Mouse (Mus musculus) kidney, embryonic 14.5 days (tissue): ENCODE data around the gene Gtf2ird2. TPM values are rescaled to one million over a fixed set of nuclear protein-coding genes. Genes with fewer than 3 reads are reported as not detected.

Experiments
- ATAC-seq: fragments of 200-750 bp; cut with Nextera tagmentation; 2 replicates; pipeline ENCODE4 v1.8.0; 2017; ENCODE audit warnings: moderate number of reproducible peaks, mild to moderate bottlenecking, moderate TSS enrichment, moderate library complexity; ENCODE audit not compliant: low FRiP score, low TSS enrichment
- H3K27ac ChIP-seq: fragments of 300-500 bp; sonication (generic); 2 replicates; pipeline ENCODE4 v1.5.1; 2014; ENCODE audit warnings: low read depth, mild to moderate bottlenecking, low read length, moderate library complexity, mixed read lengths
- H3K27me3 ChIP-seq: fragments of 300-500 bp; sonication (generic); 2 replicates; pipeline ENCODE4 v1.6.1; 2014; ENCODE audit warnings: mild to moderate bottlenecking, low read length; ENCODE audit not compliant: control insufficient read depth, insufficient read depth
- H3K36me3 ChIP-seq: fragments of 300-500 bp; sonication (generic); 2 replicates; pipeline ENCODE4 v1.6.1; 2014; ENCODE audit warnings: low read length, mixed read lengths; ENCODE audit not compliant: control insufficient read depth, insufficient read depth
- H3K4me1 ChIP-seq: fragments of 300-500 bp; sonication (generic); 2 replicates; pipeline ENCODE4 v1.6.1; 2014; ENCODE audit warnings: low read length, mixed read lengths; ENCODE audit not compliant: control insufficient read depth, insufficient read depth
- H3K4me2 ChIP-seq: fragments of 300-500 bp; sonication (generic); replicated peaks from 2 replicates; pipeline ENCODE4 v1.6.1; 2014; ENCODE audit warnings: low read depth, mild to moderate bottlenecking, low read length
- H3K4me3 ChIP-seq: fragments of 300-500 bp; sonication (generic); 2 replicates; pipeline ENCODE4 v1.5.1; 2014; ENCODE audit warnings: mild to moderate bottlenecking, low read length
- H3K9ac ChIP-seq: fragments of 300-500 bp; sonication (generic); 2 replicates; pipeline ENCODE4 v1.6.1; 2014; ENCODE audit warnings: low read depth, mild to moderate bottlenecking, low read length, moderate library complexity
- H3K9me3 ChIP-seq: fragments of 300-500 bp; sonication (generic); 2 replicates; pipeline ENCODE4 v1.6.1; 2016; ENCODE audit warnings: low read length; ENCODE audit not compliant: control insufficient read depth
- WGBS: fragments of 180-500 bp; shearing (Covaris S2); extraction: QIAGEN DNeasy Blood & Tissue Kit; methylation state at CpG from one replicate; pipeline ENCODE4 v1.1.7; 2014; 5-methylcytosine and 5-hydroxymethylcytosine counted together
- polyA plus RNA-seq: library from polyadenylated mRNA; unstranded; fragments of >200 nt; fragmentation: Nextera tagmentation; extraction: Ambion mirVana; gene quantifications from 2 replicates; pipeline ENCODE4 v1.2.1, GENCODE M21; 2014

Gene Gtf2ird2
- polyA plus RNA-seq = 5.8 and 9.2 TPM in 2 replicates

DNA sequence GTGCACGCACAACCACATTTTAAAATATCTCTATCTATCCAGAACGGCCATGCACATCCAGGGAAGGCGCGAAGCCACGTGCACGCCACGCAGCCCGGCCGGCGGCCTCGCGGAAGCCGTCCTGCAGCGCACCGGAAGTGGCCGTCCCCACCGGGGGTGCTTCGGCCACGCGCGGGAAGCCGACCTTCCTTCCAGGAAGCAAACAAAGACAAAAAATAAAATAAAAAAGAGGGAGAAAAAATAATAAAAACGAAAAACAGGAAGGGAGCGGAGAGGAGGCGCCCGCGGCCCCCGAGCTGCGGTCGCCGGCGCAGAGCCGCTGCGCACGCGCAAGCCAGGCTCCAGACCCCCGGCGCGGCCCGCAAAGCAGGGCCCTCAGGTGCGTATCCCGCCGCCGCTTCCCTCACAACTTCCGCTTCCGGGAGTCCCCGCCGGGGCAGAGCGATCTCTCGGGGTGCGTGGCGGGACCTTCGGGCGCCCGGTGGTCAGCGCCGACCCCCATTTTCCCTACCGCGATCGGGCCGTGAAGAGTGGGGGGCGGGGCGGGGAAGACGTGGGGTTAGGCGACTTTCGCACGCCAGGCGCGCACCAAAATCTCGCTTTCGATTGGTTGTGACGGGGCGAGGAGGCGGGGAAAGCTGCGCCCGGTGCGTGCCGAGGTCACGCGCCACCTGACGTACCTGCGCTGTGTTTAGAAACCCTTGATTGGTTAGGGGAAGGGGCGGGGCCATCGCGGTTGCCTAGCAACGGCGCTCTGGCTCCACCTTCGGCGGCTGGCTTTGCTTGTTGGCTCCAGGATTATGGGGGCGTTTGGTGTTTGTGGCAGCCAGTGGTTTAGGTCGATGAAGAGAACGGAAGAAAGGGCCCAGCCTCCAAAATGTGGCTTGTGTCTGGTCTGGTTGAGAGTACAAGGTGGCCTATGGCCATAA, at the start of gene Gtf2ird2:
Gtf2ird2 (plus strand) TSS at position 140 of the 929 bp plus-strand sequence.
- Histone ChIP-seq H3K36me3 (no peaks in the 10 kb centered on the region), H3K27ac (peak within 1 kb of the TSS; percentile 98), H3K9ac (peak within 1 kb of the TSS; percentile 89), H3K4me3 (peak within 1 kb of the TSS; percentile 66), H3K4me2 (peak within 1 kb of the TSS; percentile 56), H3K4me1 (peaks cover 20% of the 10 kb centered on the region), H3K27me3 (no peaks in the 10 kb centered on the region), H3K9me3 (no peaks in the 10 kb centered on the region)
- ATAC-seq = peak; percentile 94
- WGBS = under 1% methylated on average over 89 of the region's 92 CpGs

DNA sequence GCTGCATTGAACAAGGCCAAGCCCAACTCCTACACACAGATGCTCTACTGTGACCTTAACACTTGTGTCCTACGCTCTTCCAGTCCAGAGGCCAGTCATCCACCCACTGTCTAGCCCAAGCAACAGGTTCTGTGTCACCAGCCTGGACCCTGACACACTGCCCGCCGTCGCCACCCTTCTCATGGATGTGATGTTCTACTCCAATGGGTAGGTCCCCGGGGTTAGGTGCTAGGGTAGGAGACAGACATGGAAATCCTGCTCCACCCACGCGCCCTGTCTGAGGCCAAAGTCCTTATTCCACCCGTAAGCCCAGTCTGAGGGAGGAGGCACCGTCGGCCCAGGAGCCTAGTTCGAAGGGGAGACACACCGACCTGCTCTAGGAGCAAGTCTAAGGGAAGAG, 47.8 kb upstream of the Gtf2ird2 start:
- Histone ChIP-seq H3K4me1 (no peaks in the 10 kb centered on the region), H3K27me3 (no peaks in the 10 kb centered on the region), H3K9me3 (no peaks in the 10 kb centered on the region), H3K4me2 (no peak overlapping the region), H3K9ac (no peak overlapping the region), H3K4me3 (no peak overlapping the region), H3K36me3 (peaks cover 7% of the 10 kb centered on the region), H3K27ac (no peak overlapping the region)
- 91% methylated on average over 12 of the region's 12 CpGs for WGBS
- ATAC-seq = no peak

DNA sequence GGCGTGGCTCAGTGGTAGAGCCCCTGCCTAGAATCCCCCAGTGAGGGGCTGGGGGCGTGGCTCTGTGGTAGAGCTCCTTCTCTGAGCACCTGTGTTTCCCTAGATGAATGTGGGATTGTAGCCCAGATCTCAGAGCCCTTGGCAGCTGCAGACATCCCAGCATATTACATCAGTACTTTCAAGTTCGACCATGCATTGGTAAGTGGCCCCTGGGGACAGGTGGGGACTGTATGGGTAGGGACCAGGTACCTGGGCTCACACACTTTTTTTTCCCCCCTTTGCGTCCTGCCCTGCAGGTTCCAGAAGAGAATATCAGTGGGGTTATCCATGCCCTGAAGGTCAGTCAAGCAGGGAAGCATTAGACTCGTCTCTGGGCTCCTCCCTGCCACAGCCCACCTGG, 45.9 kb upstream of the Gtf2ird2 start:
- WGBS = 78% methylated on average over 5 of the region's 5 CpGs
- no peak for ATAC-seq
- Histone ChIP-seq H3K4me2 (no peak overlapping the region), H3K4me1 (no peaks in the 10 kb centered on the region), H3K9ac (no peak overlapping the region), H3K9me3 (no peaks in the 10 kb centered on the region), H3K4me3 (no peak overlapping the region), H3K27ac (no peak overlapping the region), H3K36me3 (peaks cover 7% of the 10 kb centered on the region), H3K27me3 (no peaks in the 10 kb centered on the region)

DNA sequence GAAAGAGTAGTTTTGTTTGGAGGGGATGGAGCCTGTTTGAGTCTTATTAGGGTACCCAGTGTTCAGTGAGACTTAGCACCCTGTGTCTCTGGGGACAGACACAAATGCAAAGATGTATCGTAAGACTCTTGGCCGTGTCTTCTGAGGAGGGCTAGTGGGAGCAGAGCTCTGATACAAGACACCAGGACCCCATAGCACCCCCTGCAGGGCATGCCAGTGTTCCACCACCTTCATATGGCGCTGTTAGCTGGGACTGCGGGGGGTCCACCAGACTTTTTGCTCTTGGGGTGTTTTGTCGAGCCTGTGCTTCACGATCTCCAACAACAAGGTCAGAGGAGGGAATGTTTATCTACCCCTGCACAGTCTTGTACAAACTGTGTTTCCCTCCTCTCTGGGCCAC, 44.4 kb upstream of the Gtf2ird2 start:
- H3K36me3 ChIP-seq = peaks cover 7% of the 10 kb centered on the region
- WGBS = 79% methylated on average over 6 of the region's 6 CpGs
- H3K27ac ChIP-seq = no peak overlapping the region
- no peak for ATAC-seq
- H3K9ac ChIP-seq = no peak overlapping the region
- H3K9me3 ChIP-seq = no peaks in the 10 kb centered on the region
- H3K4me2 ChIP-seq = no peak overlapping the region
- no peaks in the 10 kb centered on the region for H3K27me3 ChIP-seq
- no peaks in the 10 kb centered on the region for H3K4me1 ChIP-seq
- H3K4me3 ChIP-seq = no peak overlapping the region

DNA sequence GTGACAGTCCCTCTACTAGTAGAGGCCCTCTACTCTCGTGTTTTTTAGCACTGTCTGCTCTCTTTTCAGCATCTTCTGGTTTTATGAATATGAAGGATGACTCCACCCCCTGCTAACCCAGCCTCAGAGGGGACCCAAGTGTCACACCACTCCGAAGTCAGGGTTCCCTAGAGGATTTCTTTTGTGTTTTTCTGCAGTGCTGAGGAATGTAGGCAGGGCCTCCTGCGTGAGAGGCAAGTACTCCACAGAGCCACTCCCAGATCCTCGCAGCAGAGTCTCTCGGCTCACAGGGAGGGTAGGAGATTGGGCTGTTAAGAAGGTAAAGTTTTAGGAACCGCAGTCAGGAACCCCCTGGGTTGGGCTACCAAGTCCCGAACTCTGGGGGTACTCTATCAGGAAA, 42.6 kb upstream of the Gtf2ird2 start:
- ATAC-seq = no peak
- H3K36me3 ChIP-seq = peaks cover 7% of the 10 kb centered on the region; the same call in 1 of the 2 replicates

DNA sequence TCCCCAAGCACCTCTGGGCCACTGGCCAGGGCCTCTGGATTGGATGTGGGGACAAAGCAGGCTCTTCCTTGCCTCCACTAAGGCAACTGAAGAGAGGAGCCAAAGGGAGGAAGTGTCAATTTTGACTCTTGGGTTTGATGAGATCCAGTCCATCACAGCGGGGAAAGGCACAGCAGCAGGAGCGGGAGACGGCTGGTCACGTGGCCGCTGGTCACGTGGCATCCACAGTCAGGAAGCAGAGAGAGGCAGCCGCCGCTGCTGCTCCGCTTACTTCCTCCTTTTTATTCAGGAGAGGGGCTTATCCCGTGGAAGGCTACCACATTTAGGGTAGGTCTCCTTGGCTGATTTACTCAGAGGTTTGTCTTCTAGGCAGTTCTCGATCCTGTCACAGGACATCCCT, 41.4 kb upstream of the Gtf2ird2 start:
- 88% methylated on average over 11 of the region's 11 CpGs for WGBS
- H3K27me3 ChIP-seq = no peaks in the 10 kb centered on the region
- ATAC-seq = no peak

More for the DNA sequence above, 42.6 kb upstream of the Gtf2ird2 start:
- H3K27ac ChIP-seq = no peak overlapping the region
- H3K4me2 ChIP-seq = no peak overlapping the region
- no peaks in the 10 kb centered on the region for H3K4me1 ChIP-seq
- peaks cover 3% of the 10 kb centered on the region; the same call in 1 of the 2 replicates for H3K9me3 ChIP-seq
- 72% methylated on average over 7 of the region's 7 CpGs for WGBS
- H3K4me3 ChIP-seq = no peak overlapping the region
- no peak overlapping the region for H3K9ac ChIP-seq
- no peaks in the 10 kb centered on the region for H3K27me3 ChIP-seq

DNA sequence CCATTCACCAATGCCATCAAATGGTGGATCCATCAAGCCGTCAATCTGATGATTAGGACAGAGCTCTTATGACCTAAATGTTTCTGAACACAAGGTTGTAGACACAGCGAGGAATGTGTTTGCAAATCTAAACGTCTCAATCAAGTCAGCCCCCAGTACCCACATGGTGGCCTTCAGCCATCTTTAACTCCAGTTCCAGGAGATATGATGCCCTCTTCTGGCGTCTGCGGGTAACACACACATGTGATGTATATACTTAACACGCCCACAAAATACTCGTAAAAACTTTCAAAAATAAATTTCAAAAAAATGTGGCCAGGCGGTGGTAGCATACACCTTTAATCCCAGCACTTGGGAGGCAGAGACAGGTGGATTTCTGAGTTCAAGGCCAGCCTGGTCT, 38.8 kb upstream of the Gtf2ird2 start:
- Histone ChIP-seq H3K27ac (no peak overlapping the region), H3K4me2 (no peak overlapping the region), H3K4me3 (no peak overlapping the region), H3K9ac (no peak overlapping the region), H3K4me1 (no peaks in the 10 kb centered on the region; the same call in 1 of the 2 replicates), H3K9me3 (peaks cover 3% of the 10 kb centered on the region; the same call in 1 of the 2 replicates), H3K27me3 (no peaks in the 10 kb centered on the region), H3K36me3 (peaks cover 14% of the 10 kb centered on the region; the same call in 1 of the 2 replicates)
- no peak for ATAC-seq
- 98% methylated on average over 8 of the region's 8 CpGs for WGBS

More for the DNA sequence above, 41.4 kb upstream of the Gtf2ird2 start:
- Histone ChIP-seq H3K9ac (no peak overlapping the region), H3K27ac (no peak overlapping the region), H3K4me3 (no peak overlapping the region), H3K4me1 (no peaks in the 10 kb centered on the region), H3K9me3 (peaks cover 3% of the 10 kb centered on the region; the same call in 1 of the 2 replicates), H3K36me3 (peaks cover 4% of the 10 kb centered on the region; the same call in 1 of the 2 replicates), H3K4me2 (no peak overlapping the region)

DNA sequence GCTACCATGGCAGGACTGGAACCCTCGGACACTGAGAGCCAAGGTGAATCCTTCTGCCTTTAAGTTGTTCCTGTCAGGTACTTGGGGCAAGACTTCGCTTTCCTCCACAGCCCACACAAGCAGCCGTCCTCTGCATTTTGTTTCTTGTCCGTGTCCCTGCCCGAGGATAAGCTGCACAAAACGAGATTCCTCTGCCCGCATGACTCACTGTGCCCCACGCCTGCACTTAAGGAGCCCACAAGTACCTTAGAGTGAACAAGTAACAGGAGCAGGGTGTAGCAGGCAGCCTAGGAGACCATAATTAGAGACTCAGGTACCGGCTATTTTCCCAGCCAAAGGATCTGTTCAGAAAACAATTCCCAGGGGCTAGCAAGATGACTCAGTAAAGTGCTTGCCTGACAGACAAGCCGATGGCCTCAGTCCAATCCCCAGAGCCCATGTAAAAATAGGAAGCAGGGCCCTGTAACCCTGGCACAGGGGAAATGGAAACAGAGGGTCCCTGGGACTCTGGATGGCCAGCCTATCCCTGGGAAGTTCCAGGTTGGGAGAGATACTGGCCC, 36.5 kb upstream of the Gtf2ird2 start:
- Histone ChIP-seq H3K4me2 (no peak overlapping the region), H3K4me1 (no peaks in the 10 kb centered on the region; the same call in 1 of the 2 replicates), H3K4me3 (no peak overlapping the region), H3K27me3 (no peaks in the 10 kb centered on the region), H3K9me3 (peaks cover 3% of the 10 kb centered on the region; the same call in 1 of the 2 replicates), H3K27ac (no peak overlapping the region), H3K9ac (no peak overlapping the region), H3K36me3 (peaks cover 31% of the 10 kb centered on the region)
- 92% methylated on average over 10 of the region's 10 CpGs for WGBS
- no peak for ATAC-seq

DNA sequence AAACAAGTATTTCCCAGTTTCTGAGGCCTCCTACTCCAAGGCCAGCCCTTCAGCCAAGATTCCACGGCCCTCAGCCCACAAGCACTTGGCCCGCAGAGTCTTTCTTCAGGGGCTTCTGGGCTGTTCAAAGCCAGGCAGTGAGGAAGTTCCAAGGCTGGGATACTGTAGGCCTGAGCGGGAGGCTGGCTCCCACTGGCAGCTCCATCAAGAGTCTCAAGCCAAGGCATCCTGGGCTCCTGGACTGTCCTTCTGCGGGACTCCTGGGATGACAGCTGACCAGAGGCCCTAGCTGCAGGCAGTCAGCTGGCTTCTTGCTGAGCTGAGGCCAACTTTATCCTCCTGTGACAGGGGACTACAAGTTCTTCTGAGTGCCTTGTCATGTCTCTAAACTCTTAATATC, 35.7 kb upstream of the Gtf2ird2 start:
- H3K9ac ChIP-seq = no peak overlapping the region
- H3K36me3 ChIP-seq = peaks cover 33% of the 10 kb centered on the region
- WGBS = 88% methylated on average over 4 of the region's 4 CpGs
- H3K4me3 ChIP-seq = no peak overlapping the region
- no peaks in the 10 kb centered on the region; the same call in 1 of the 2 replicates for H3K4me1 ChIP-seq
- peaks cover 3% of the 10 kb centered on the region; the same call in 1 of the 2 replicates for H3K9me3 ChIP-seq
- H3K4me2 ChIP-seq = no peak overlapping the region
- no peak for ATAC-seq
- no peak overlapping the region for H3K27ac ChIP-seq
- no peaks in the 10 kb centered on the region for H3K27me3 ChIP-seq
